Mouse (Mus musculus): Measurements from ENCODE around the gene Clmn. TPM values are rescaled to one million over a fixed set of nuclear protein-coding genes. Genes with fewer than 3 reads are reported as not detected.

Clmn gene
- polyA plus RNA-seq, 1 experiment from 2014 or later: 0.98 TPM

GRCm38 (mm10) chr12:104806680-104807375 lies 58.0 kb downstream of the Clmn start:
- Histone ChIP-seq H3K9me3 (no peaks in the 10 kb centered on the region), H3K27ac (no peak overlapping the region), H3K4me3 (replicated peaks) (no peak overlapping the region), H3K4me1 (replicated peaks) (peaks cover 5% of the 10 kb centered on the region), H3K27me3 (no peaks in the 10 kb centered on the region), H3K36me3 (no peaks in the 10 kb centered on the region), H3K9ac (replicated peaks) (no peak overlapping the region), H3K4me2 (replicated peaks) (no peak overlapping the region)
- ATAC-seq: no peak
- WGBS: 86% methylated on average over 4 of the region's 4 CpGs

DNA sequence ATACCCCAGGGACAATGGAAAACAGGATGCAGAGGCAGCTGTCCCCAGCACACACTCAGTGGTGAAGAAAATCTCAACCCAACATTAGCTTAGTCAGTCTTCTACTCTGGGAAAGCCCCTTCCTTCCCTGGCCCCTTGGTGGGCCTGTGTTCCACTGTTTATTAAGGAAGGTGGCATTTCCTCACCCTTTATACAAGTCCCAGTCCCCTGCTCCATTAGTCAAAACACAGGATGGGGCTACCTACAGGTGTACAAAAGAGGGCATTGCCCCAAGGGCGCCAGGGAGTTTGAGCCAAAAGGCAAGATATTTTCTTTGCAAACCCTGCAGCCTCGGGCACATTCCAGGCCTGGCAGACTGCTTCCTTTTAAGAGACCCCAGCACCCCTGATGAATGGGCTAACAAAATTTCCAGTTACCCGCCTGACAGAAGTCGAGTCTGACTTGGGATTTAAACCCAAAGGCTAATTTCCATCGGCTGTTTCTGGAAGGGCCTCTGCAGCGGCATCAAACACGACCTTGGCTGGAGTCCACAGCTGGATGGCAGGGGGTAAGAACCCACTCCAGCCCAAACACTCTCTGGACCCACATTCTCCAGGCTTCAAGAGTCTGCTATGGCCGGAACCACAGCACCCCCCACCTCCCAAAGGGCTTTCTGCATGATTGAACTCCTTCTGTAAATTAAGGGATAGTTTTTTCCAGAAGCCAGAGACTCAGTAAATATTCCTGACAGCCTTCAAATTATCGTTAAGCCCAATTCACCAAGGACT lies 63.2 kb downstream of the Clmn start:
- no peak overlapping the region for H3K4me3 ChIP-seq (replicated peaks)
- H3K27ac ChIP-seq: no peak overlapping the region
- peaks cover 25% of the 10 kb centered on the region for H3K36me3 ChIP-seq
- no peak overlapping the region for H3K9ac ChIP-seq (replicated peaks)
- no peaks in the 10 kb centered on the region for H3K27me3 ChIP-seq
- no peak for ATAC-seq
- WGBS: 61% methylated on average over 9 of the region's 9 CpGs
- H3K4me1 ChIP-seq (replicated peaks): peaks cover 11% of the 10 kb centered on the region
- H3K4me2 ChIP-seq (replicated peaks): no peak overlapping the region
- peaks cover 17% of the 10 kb centered on the region for H3K9me3 ChIP-seq

- H3K9ac ChIP-seq (replicated peaks): no peak overlapping the region
- H3K36me3 ChIP-seq: peaks cover 25% of the 10 kb centered on the region
- no peak overlapping the region for H3K4me3 ChIP-seq (replicated peaks)
- peaks cover 16% of the 10 kb centered on the region for H3K4me1 ChIP-seq (replicated peaks)
- no peaks in the 10 kb centered on the region for H3K27me3 ChIP-seq
- H3K9me3 ChIP-seq: peaks cover 17% of the 10 kb centered on the region
- no peak overlapping the region for H3K4me2 ChIP-seq (replicated peaks)
- H3K27ac ChIP-seq: no peak overlapping the region
- WGBS: 91% methylated on average over 3 of the region's 3 CpGs
- ATAC-seq: no peak
These were observed 65.5 kb downstream of the Clmn start for GRCm38 (mm10) chr12:104799365-104799764.

GRCm38 (mm10) chr12:104797905-104798304 lies 67.0 kb downstream of the Clmn start:
- peaks cover 16% of the 10 kb centered on the region for H3K4me1 ChIP-seq (replicated peaks)
- H3K9ac ChIP-seq (replicated peaks): no peak overlapping the region
- H3K9me3 ChIP-seq: peaks cover 17% of the 10 kb centered on the region
- 94% methylated on average over 6 of the region's 6 CpGs for WGBS
- H3K4me2 ChIP-seq (replicated peaks): no peak overlapping the region
- no peak for ATAC-seq
- H3K36me3 ChIP-seq: peaks cover 25% of the 10 kb centered on the region
- no peak overlapping the region for H3K27ac ChIP-seq
- H3K4me3 ChIP-seq (replicated peaks): no peak overlapping the region
- H3K27me3 ChIP-seq: no peaks in the 10 kb centered on the region

DNA sequence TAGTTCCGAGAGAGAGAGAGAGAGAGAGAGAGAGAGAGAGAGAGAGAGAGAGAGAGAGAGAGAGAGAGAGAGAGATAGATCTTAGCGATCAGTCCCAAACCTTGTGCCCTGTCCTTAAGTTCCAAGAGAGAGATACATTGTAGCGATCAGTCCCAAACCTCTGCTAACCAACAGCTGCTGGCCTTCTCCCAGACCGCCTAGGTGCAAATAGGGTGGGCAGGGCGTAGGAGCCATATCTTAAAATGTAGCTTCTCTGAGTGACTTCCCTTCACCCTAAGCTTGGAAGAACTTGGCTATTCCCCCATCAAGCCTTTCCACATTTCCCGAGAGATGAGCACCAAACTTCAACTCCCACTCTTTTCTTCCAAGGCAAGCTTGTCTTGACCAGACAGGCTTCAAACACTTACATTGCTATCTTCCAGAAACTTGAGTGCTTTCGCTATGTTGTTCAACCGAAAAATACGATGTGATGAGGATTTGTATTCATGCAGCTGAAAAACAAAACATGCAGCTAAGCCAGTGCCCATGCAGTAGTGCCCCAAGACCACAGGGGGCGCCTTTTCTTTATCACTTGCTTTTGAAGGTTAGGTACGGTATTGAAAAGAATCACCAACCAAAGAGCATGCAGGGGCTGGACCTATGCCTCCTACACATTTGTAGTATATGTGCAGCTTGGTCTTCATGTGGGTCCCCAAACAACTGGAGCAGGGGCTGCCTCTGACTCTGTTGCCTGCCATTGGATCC lies 68.1 kb downstream of the Clmn start:
- Histone ChIP-seq H3K9ac (replicated peaks) (no peak overlapping the region), H3K4me3 (replicated peaks) (no peak overlapping the region), H3K4me1 (replicated peaks) (peaks cover 11% of the 10 kb centered on the region), H3K27me3 (no peaks in the 10 kb centered on the region), H3K4me2 (replicated peaks) (no peak overlapping the region), H3K36me3 (peaks cover 25% of the 10 kb centered on the region), H3K27ac (no peak overlapping the region), H3K9me3 (peaks cover 17% of the 10 kb centered on the region)
- ATAC-seq: no peak
- 90% methylated on average over 11 of the region's 11 CpGs for WGBS

DNA sequence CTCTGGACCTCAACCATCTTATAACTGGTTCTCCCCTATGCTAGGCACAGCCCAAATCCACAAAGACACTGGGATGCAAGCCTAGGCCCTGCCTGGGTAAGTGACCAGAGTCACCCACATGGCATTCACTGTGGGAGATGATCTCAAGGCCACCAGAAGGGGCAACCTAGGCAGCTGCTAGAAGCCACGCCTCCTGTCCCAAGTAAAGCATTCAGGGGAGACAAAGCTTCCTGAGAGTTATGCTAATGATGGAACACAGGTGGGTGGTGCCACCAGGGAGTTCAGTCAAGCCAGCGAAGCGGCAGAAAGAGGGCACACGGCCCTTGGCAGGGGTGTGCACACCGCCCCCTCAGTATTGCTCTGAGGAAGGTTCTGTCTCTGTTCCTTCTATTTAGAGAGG lies 69.9 kb downstream of the Clmn start:
- no peak overlapping the region for H3K27ac ChIP-seq
- H3K9me3 ChIP-seq: peaks cover 17% of the 10 kb centered on the region
- H3K9ac ChIP-seq (replicated peaks): no peak overlapping the region
- H3K4me2 ChIP-seq (replicated peaks): no peak overlapping the region
- H3K4me3 ChIP-seq (replicated peaks): no peak overlapping the region
- no peak for ATAC-seq
- peaks cover 5% of the 10 kb centered on the region for H3K4me1 ChIP-seq (replicated peaks)
- H3K27me3 ChIP-seq: no peaks in the 10 kb centered on the region
- 33% methylated on average over 5 of the region's 5 CpGs for WGBS
- peaks cover 24% of the 10 kb centered on the region for H3K36me3 ChIP-seq

GRCm38 (mm10) chr12:104793486-104793885 lies 71.4 kb downstream of the Clmn start:
- Histone ChIP-seq H3K4me1 (replicated peaks) (peaks cover 5% of the 10 kb centered on the region), H3K9me3 (peaks cover 6% of the 10 kb centered on the region), H3K4me3 (replicated peaks) (no peak overlapping the region), H3K4me2 (replicated peaks) (no peak overlapping the region), H3K27me3 (no peaks in the 10 kb centered on the region), H3K36me3 (peaks cover 13% of the 10 kb centered on the region; the same call in 1 of the 2 replicates), H3K9ac (replicated peaks) (no peak overlapping the region), H3K27ac (no peak overlapping the region)
- WGBS: 79% methylated on average over 12 of the region's 12 CpGs
- ATAC-seq: no peak

GRCm38 (mm10) chr12:104777603-104778002 lies 87.3 kb downstream of the Clmn start:
- WGBS: 89% methylated on average over 1 of the region's 1 CpGs
- H3K36me3 ChIP-seq: peaks cover 7% of the 10 kb centered on the region; the same call in 1 of the 2 replicates
- H3K4me3 ChIP-seq (replicated peaks): no peak overlapping the region
- no peaks in the 10 kb centered on the region for H3K27me3 ChIP-seq
- no peak for ATAC-seq
- H3K4me1 ChIP-seq (replicated peaks): no peaks in the 10 kb centered on the region
- no peak overlapping the region for H3K27ac ChIP-seq
- H3K9me3 ChIP-seq: no peaks in the 10 kb centered on the region
- no peak overlapping the region for H3K9ac ChIP-seq (replicated peaks)
- H3K4me2 ChIP-seq (replicated peaks): no peak overlapping the region

DNA sequence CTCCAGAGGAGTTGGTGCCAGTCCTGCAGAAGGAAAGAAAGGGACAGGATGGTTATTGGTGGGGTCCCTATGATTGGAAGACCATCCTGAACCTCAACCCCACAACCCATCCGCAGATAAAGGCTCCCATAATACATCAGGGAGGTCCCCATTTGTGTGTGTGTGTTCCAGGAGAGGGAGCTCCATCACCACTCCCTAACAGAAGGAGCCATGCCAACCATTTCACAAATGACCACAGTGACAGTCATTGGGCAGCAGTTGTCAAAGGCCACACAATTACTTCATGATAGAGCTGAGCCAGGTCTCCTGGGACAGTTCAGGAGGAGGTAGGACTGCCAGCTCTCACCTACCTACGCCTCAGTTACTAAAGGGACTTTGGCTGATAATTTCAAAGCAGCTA lies 92.9 kb downstream of the Clmn start:
- ATAC-seq: no peak

DNA sequence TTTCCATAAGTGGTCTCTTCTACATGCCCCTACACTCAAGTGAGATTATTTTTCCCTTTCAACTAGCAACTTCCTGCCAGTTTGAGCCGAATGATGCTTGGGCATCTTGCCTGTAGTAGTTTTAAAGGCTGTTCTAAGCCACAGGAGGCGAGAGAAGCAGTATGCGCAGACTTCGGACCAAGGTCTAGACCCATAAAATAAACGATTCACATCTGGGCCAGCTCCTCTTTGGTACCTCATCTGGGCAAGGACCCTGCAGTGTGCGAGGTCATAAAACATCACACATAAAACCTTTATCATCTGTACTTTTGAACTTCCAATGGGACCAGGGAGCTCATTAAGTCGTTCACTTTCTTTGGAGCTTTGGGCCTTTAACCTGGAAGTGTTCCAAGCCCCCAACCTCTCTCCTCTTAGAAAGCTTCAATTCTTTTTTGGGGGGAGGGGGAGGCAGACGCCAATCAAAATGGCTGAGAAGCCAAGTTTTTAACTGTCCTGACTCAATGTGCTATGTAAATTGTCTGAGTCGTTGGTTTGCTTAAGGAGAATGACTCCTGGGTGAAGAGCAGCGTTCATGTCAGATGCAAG lies 95.6 kb downstream of the Clmn start:
- Histone ChIP-seq H3K36me3 (no peaks in the 10 kb centered on the region; the same call in 1 of the 2 replicates), H3K27ac (no peak overlapping the region), H3K4me2 (replicated peaks) (no peak overlapping the region), H3K4me3 (replicated peaks) (no peak overlapping the region), H3K9me3 (no peaks in the 10 kb centered on the region), H3K27me3 (no peaks in the 10 kb centered on the region), H3K9ac (replicated peaks) (no peak overlapping the region), H3K4me1 (replicated peaks) (no peaks in the 10 kb centered on the region; the same call in 1 of the 2 replicates)
- no peak for ATAC-seq
- 64% methylated on average over 10 of the region's 10 CpGs for WGBS

More for the DNA sequence above, 92.9 kb downstream of the Clmn start:
- H3K9ac ChIP-seq (replicated peaks): no peak overlapping the region
- H3K9me3 ChIP-seq: no peaks in the 10 kb centered on the region
- H3K4me3 ChIP-seq (replicated peaks): no peak overlapping the region
- no peak overlapping the region for H3K27ac ChIP-seq
- no peaks in the 10 kb centered on the region; the same call in 1 of the 2 replicates for H3K4me1 ChIP-seq (replicated peaks)
- H3K4me2 ChIP-seq (replicated peaks): no peak overlapping the region
- 81% methylated on average over 2 of the region's 2 CpGs for WGBS
- peaks cover 3% of the 10 kb centered on the region; the same call in 1 of the 2 replicates for H3K36me3 ChIP-seq
- no peaks in the 10 kb centered on the region for H3K27me3 ChIP-seq

DNA sequence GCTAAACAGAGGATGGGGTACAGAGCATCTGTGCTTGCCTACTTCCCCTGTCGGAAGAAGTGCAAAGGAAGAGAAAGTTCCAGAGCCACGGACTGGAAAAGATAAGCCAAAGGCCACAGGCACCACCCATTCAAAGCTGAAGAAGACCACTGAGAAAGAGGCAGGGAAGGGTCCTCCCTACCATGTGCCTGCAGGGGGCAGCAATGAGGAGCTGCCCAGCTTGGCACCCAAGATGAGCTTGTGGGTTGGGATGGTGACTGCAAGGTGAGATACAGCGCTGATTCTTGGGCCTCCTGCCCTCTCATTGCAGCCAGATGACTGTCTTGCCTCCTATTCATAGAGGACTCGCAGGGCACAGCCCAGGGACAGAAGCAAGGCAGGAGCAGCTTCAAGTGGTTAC lies 97.7 kb downstream of the Clmn start:
- Histone ChIP-seq H3K4me3 (replicated peaks) (no peak overlapping the region), H3K36me3 (no peaks in the 10 kb centered on the region; the same call in 1 of the 2 replicates), H3K4me2 (replicated peaks) (no peak overlapping the region), H3K4me1 (replicated peaks) (peaks cover 5% of the 10 kb centered on the region), H3K27me3 (no peaks in the 10 kb centered on the region), H3K9ac (replicated peaks) (no peak overlapping the region), H3K27ac (no peak overlapping the region), H3K9me3 (no peaks in the 10 kb centered on the region)
- WGBS: 87% methylated on average over 4 of the region's 4 CpGs
- no peak for ATAC-seq

Measured in midbrain, embryonic 13.5 days (tissue).